Mouse (Mus musculus): Measurements from ENCODE around the gene Atad3a. TPM values are rescaled to one million over a fixed set of nuclear protein-coding genes. Genes with fewer than 3 reads are reported as not detected.

The Atad3a gene
- polyA plus RNA-seq, 1 experiment from 2014 or later = 75.1 TPM

- peak within 1 kb of the TSS; percentile 82 for H3K9ac ChIP-seq
- peaks cover 18% of the 10 kb centered on the region for H3K4me1 ChIP-seq (replicated peaks)
- no peaks in the 10 kb centered on the region for H3K9me3 ChIP-seq
- peak within 1 kb of the TSS; percentile 57 for H3K4me3 ChIP-seq
- ATAC-seq (ENCODE audit: low read depth) = no peak
- peak within 1 kb of the TSS; percentile 70 for H3K4me2 ChIP-seq
- H3K27me3 ChIP-seq = no peaks in the 10 kb centered on the region
- H3K36me3 ChIP-seq = no peaks in the 10 kb centered on the region
- 67% methylated on average over 5 of the region's 5 CpGs for WGBS
- H3K27ac ChIP-seq (replicated peaks) = no peak within 1 kb of the TSS
Measured at GRCm38 (mm10) chr4:155785819-155786218, 24.9 kb upstream of the Atad3a start, which contains the start of gene Tmem88b. TSS of gene Tmem88b (minus strand) at chr4:155785874.

GRCm38 (mm10) chr4:155785246-155785645 is 24.4 kb upstream of the Atad3a start:
- no peak overlapping the region for H3K27ac ChIP-seq (replicated peaks)
- no peak overlapping the region for H3K4me2 ChIP-seq
- 83% methylated on average over 10 of the region's 10 CpGs for WGBS
- H3K4me3 ChIP-seq = no peak overlapping the region
- H3K4me1 ChIP-seq (replicated peaks) = peaks cover 18% of the 10 kb centered on the region
- no peaks in the 10 kb centered on the region for H3K36me3 ChIP-seq
- ATAC-seq (ENCODE audit: low read depth) = 0 out of 2 replicates have a peak, but pooled peaks have one; percentile 8
- H3K27me3 ChIP-seq = no peaks in the 10 kb centered on the region
- no peaks in the 10 kb centered on the region for H3K9me3 ChIP-seq
- peak overlapping the region; percentile 82; the same call in 1 of the 2 replicates for H3K9ac ChIP-seq

GRCm38 (mm10) chr4:155784081-155784701 is 23.3 kb upstream of the Atad3a start:
- peak overlapping the region; percentile 82 for H3K9ac ChIP-seq
- H3K27ac ChIP-seq (replicated peaks) = peak overlapping the region; percentile 88
- H3K4me1 ChIP-seq (replicated peaks) = peaks cover 18% of the 10 kb centered on the region
- no peaks in the 10 kb centered on the region for H3K36me3 ChIP-seq
- peak; percentile 87 for ATAC-seq (ENCODE audit: low read depth)
- H3K9me3 ChIP-seq = no peaks in the 10 kb centered on the region
- peak overlapping the region; percentile 57 for H3K4me3 ChIP-seq
- WGBS = under 1% methylated on average over 52 of the region's 52 CpGs
- H3K27me3 ChIP-seq = no peaks in the 10 kb centered on the region
- H3K4me2 ChIP-seq = peak overlapping the region; percentile 70

GRCm38 (mm10) chr4:155783486-155784080 is 22.7 kb upstream of the Atad3a start:
- H3K9ac ChIP-seq = peak overlapping the region; percentile 82
- H3K36me3 ChIP-seq = no peaks in the 10 kb centered on the region
- H3K27ac ChIP-seq (replicated peaks) = peak overlapping the region; percentile 88
- peaks cover 18% of the 10 kb centered on the region for H3K4me1 ChIP-seq (replicated peaks)
- H3K4me3 ChIP-seq = peak overlapping the region; percentile 57
- H3K9me3 ChIP-seq = no peaks in the 10 kb centered on the region
- no peaks in the 10 kb centered on the region for H3K27me3 ChIP-seq
- H3K4me2 ChIP-seq = peak overlapping the region; percentile 70
- no peak for ATAC-seq (ENCODE audit: low read depth)
- 39% methylated on average over 16 of the region's 16 CpGs for WGBS

GRCm38 (mm10) chr4:155780895-155781294 is 20.0 kb upstream of the Atad3a start:
- Histone ChIP-seq H3K4me2 (no peak overlapping the region), H3K4me1 (replicated peaks) (peaks cover 19% of the 10 kb centered on the region), H3K27me3 (peaks cover 1% of the 10 kb centered on the region; the same call in 1 of the 2 replicates), H3K27ac (replicated peaks) (peak overlapping the region; percentile 61), H3K36me3 (no peaks in the 10 kb centered on the region), H3K4me3 (no peak overlapping the region), H3K9me3 (no peaks in the 10 kb centered on the region), H3K9ac (no peak overlapping the region)
- WGBS = 27% methylated on average over 6 of the region's 6 CpGs
- ATAC-seq (ENCODE audit: low read depth) = no peak

GRCm38 (mm10) chr4:155779498-155779897 is 18.6 kb upstream of the Atad3a start:
- peaks cover 11% of the 10 kb centered on the region; the same call in 1 of the 2 replicates for H3K27me3 ChIP-seq
- H3K9me3 ChIP-seq = no peaks in the 10 kb centered on the region
- peaks cover 23% of the 10 kb centered on the region for H3K4me1 ChIP-seq (replicated peaks)
- WGBS = 71% methylated on average over 4 of the region's 4 CpGs
- no peak overlapping the region for H3K4me3 ChIP-seq
- no peak overlapping the region for H3K4me2 ChIP-seq
- no peak overlapping the region for H3K9ac ChIP-seq
- H3K36me3 ChIP-seq = no peaks in the 10 kb centered on the region
- H3K27ac ChIP-seq (replicated peaks) = no peak overlapping the region
- no peak for ATAC-seq (ENCODE audit: low read depth)

- Histone ChIP-seq H3K9ac (no peak overlapping the region), H3K27ac (replicated peaks) (no peak overlapping the region), H3K9me3 (no peaks in the 10 kb centered on the region), H3K4me1 (replicated peaks) (peaks cover 28% of the 10 kb centered on the region), H3K27me3 (peaks cover 22% of the 10 kb centered on the region), H3K4me3 (no peak overlapping the region), H3K4me2 (no peak overlapping the region), H3K36me3 (no peaks in the 10 kb centered on the region)
- 86% methylated on average over 2 of the region's 2 CpGs for WGBS
- ATAC-seq (ENCODE audit: low read depth) = no peak
Measured at GRCm38 (mm10) chr4:155777816-155778215, 16.9 kb upstream of the Atad3a start.

GRCm38 (mm10) chr4:155776704-155777335 is 15.9 kb upstream of the Atad3a start:
- peaks cover 32% of the 10 kb centered on the region for H3K27me3 ChIP-seq
- H3K9ac ChIP-seq = no peak overlapping the region
- no peak overlapping the region for H3K27ac ChIP-seq (replicated peaks)
- H3K36me3 ChIP-seq = no peaks in the 10 kb centered on the region
- H3K4me3 ChIP-seq = no peak overlapping the region
- H3K4me2 ChIP-seq = no peak overlapping the region
- ATAC-seq (ENCODE audit: low read depth) = no peak
- 35% methylated on average over 2 of the region's 2 CpGs for WGBS
- peaks cover 28% of the 10 kb centered on the region for H3K4me1 ChIP-seq (replicated peaks)
- no peaks in the 10 kb centered on the region for H3K9me3 ChIP-seq

GRCm38 (mm10) chr4:155775855-155776254 is 15.0 kb upstream of the Atad3a start:
- H3K9ac ChIP-seq = no peak overlapping the region
- peak overlapping the region; percentile 75; the same call in 1 of the 2 replicates for H3K27ac ChIP-seq (replicated peaks)
- peaks cover 30% of the 10 kb centered on the region for H3K4me1 ChIP-seq (replicated peaks)
- H3K36me3 ChIP-seq = no peaks in the 10 kb centered on the region
- no peak overlapping the region for H3K4me2 ChIP-seq
- ATAC-seq (ENCODE audit: low read depth) = no peak
- no peaks in the 10 kb centered on the region for H3K9me3 ChIP-seq
- no peak overlapping the region for H3K4me3 ChIP-seq
- H3K27me3 ChIP-seq = peaks cover 35% of the 10 kb centered on the region
- 82% methylated on average over 3 of the region's 3 CpGs for WGBS

GRCm38 (mm10) chr4:155774971-155775740 is 14.3 kb upstream of the Atad3a start:
- Histone ChIP-seq H3K9me3 (no peaks in the 10 kb centered on the region), H3K4me2 (peak overlapping the region; percentile 66), H3K4me1 (replicated peaks) (peaks cover 36% of the 10 kb centered on the region), H3K36me3 (no peaks in the 10 kb centered on the region), H3K4me3 (peak overlapping the region; percentile 42), H3K27ac (replicated peaks) (peak overlapping the region; percentile 75), H3K9ac (peak overlapping the region; percentile 69), H3K27me3 (peaks cover 35% of the 10 kb centered on the region)
- 59% methylated on average over 9 of the region's 9 CpGs for WGBS
- ATAC-seq (ENCODE audit: low read depth) = no peak

- Histone ChIP-seq H3K4me2 (peak within 1 kb of the TSS; percentile 66), H3K4me1 (replicated peaks) (peaks cover 42% of the 10 kb centered on the region), H3K27ac (replicated peaks) (peak within 1 kb of the TSS; percentile 75), H3K9me3 (no peaks in the 10 kb centered on the region), H3K27me3 (peaks cover 35% of the 10 kb centered on the region), H3K36me3 (no peaks in the 10 kb centered on the region), H3K4me3 (peak within 1 kb of the TSS; percentile 42), H3K9ac (peak within 1 kb of the TSS; percentile 69)
- peak; percentile 72 for ATAC-seq (ENCODE audit: low read depth)
- WGBS = 2% methylated on average over 35 of the region's 35 CpGs
Measured at GRCm38 (mm10) chr4:155774280-155774754, 13.4 kb upstream of the Atad3a start, which contains the start of gene Vwa1. TSS of gene Vwa1 (minus strand) at chr4:155774698.
